Mouse (Mus musculus) CH12.LX (cell line): ENCODE measurements around the gene Gm20388. TPM values are rescaled to one million over a fixed set of nuclear protein-coding genes. Genes with fewer than 3 reads are reported as not detected.

ENCODE experiments used
- DNase-seq: peaks from one replicate; pipeline ENCODE4 v3.0.0-alpha.2; 2013; ENCODE audit errors: extremely low read depth
- H3K27ac ChIP-seq: 2 replicates; pipeline ENCODE4 v1.5.1; 2012; ENCODE audit warnings: low read depth, mild to moderate bottlenecking, control low read depth, moderate library complexity; ENCODE audit not compliant: insufficient read depth
- H3K27me3 ChIP-seq: replicated peaks from 2 replicates; pipeline ENCODE3; 2012; ENCODE audit warnings: inconsistent platforms
- H3K36me3 ChIP-seq, 2 experiments: replicated peaks in 1 of 2; 2 replicates each; pipeline versions ENCODE3 to v1.6.1; 2012; ENCODE audit warnings: inconsistent platforms in 1 of 2, low read length in 1 of 2, mild to moderate bottlenecking in 1 of 2, mixed read lengths in 1 of 2, moderate library complexity in 1 of 2; ENCODE audit not compliant: control insufficient read depth in 1 of 2, insufficient read depth in 1 of 2
- H3K4me1 ChIP-seq, 2 experiments: 2 replicates each; pipeline ENCODE4 v1.6.1; 2012; ENCODE audit warnings: inconsistent platforms in 1 of 2, moderate library complexity in 1 of 2; ENCODE audit not compliant: insufficient read depth in 2 of 2, control insufficient read depth in 1 of 2
- H3K4me2 ChIP-seq: 2 replicates; pipeline ENCODE4 v1.6.1; 2012; ENCODE audit warnings: low read depth, mild to moderate bottlenecking, control low read depth; ENCODE audit not compliant: poor library complexity, insufficient read depth, severe bottlenecking
- H3K4me3 ChIP-seq, 3 experiments: fragments of 150-350 bp in 1 of 3; sonication (generic) in 1 of 3; replicated peaks in 1 of 3; 2 replicates each; pipeline versions ENCODE3 to v1.5.1; 2011 to 2012; ENCODE audit warnings: low read depth in 2 of 3, low read length in 2 of 3, mild to moderate bottlenecking in 2 of 3, moderate library complexity in 2 of 3, control low read depth in 1 of 3, improper control_type of control experiment in 1 of 3, inconsistent platforms in 1 of 3, mixed read lengths in 1 of 3; ENCODE audit not compliant: poor library complexity in 1 of 3
- H3K79me2 ChIP-seq: replicated peaks from 2 replicates; pipeline ENCODE4 v1.6.1; 2012; ENCODE audit warnings: mild to moderate bottlenecking, moderate library complexity; ENCODE audit not compliant: control insufficient read depth, poor library complexity, insufficient read depth, severe bottlenecking; ENCODE audit errors: extremely low read depth
- H3K9ac ChIP-seq: 2 replicates; pipeline ENCODE4 v1.6.1; 2012; ENCODE audit warnings: low read depth, mild to moderate bottlenecking, control low read depth, moderate library complexity; ENCODE audit not compliant: insufficient read depth
- H3K9me3 ChIP-seq: replicated peaks from 2 replicates; pipeline ENCODE3; 2012; ENCODE audit warnings: low read length, inconsistent platforms, mixed read lengths
- BHLHE40 ChIP-seq: IDR thresholded peaks from 2 replicates; pipeline ENCODE4 v1.6.1; 2011; ENCODE audit warnings: mild to moderate bottlenecking, low read depth, low read length, improper control_type of control experiment
- CHD1 ChIP-seq: IDR thresholded peaks from 2 replicates; pipeline ENCODE4 v1.6.1; 2012; ENCODE audit warnings: low read depth, low read length, improper control_type of control experiment, inconsistent platforms
- CTCF ChIP-seq, 2 experiments: IDR thresholded peaks in 1 of 2; conservative IDR thresholded peaks in 1 of 2; 2 replicates each; pipeline ENCODE4 v1.5.1; 2011 to 2012; ENCODE audit warnings: low read depth in 2 of 2, low read length in 2 of 2, improper control_type of control experiment in 1 of 2, inconsistent platforms in 1 of 2, mild to moderate bottlenecking in 1 of 2, moderate library complexity in 1 of 2
- EP300 ChIP-seq: IDR thresholded peaks from 2 replicates; pipeline ENCODE4 v1.6.1; 2011; ENCODE audit warnings: low read length, improper control_type of control experiment
- ETS1 ChIP-seq: conservative IDR thresholded peaks from 2 replicates; pipeline ENCODE4 v1.6.1; 2012; ENCODE audit warnings: low read depth, mild to moderate bottlenecking, inconsistent platforms, low read length, improper control_type of control experiment, moderate library complexity
- GABPA ChIP-seq: IDR thresholded peaks from 2 replicates; pipeline ENCODE4 v1.6.1; 2012; ENCODE audit warnings: low read depth, low read length, improper control_type of control experiment, inconsistent platforms; ENCODE audit not compliant: insufficient replicate concordance
- JUND ChIP-seq: conservative IDR thresholded peaks from 2 replicates; pipeline ENCODE4 v1.6.1; 2011; ENCODE audit warnings: low read depth, low read length, improper control_type of control experiment
- KAT2A ChIP-seq: IDR thresholded peaks from 2 replicates; pipeline ENCODE4 v1.6.1; 2012; ENCODE audit warnings: low read length, improper control_type of control experiment, inconsistent platforms; ENCODE audit not compliant: insufficient replicate concordance
- MXI1 ChIP-seq: IDR thresholded peaks from 2 replicates; pipeline ENCODE4 v1.6.1; 2011; ENCODE audit warnings: mild to moderate bottlenecking, low read depth, low read length, improper control_type of control experiment
- MYC ChIP-seq: IDR thresholded peaks from 2 replicates; pipeline ENCODE4 v1.6.1; 2011; ENCODE audit warnings: low read depth, mild to moderate bottlenecking, improper control_type of control experiment, low read length
- NELFE ChIP-seq: IDR thresholded peaks from 2 replicates; pipeline ENCODE4 v1.6.1; 2011; ENCODE audit warnings: low read depth, low read length, improper control_type of control experiment
- PAX5 ChIP-seq: IDR thresholded peaks from 2 replicates; pipeline ENCODE4 v1.6.1; 2012; ENCODE audit warnings: low read length, inconsistent platforms, mixed read lengths
- SIN3A ChIP-seq: IDR thresholded peaks from 2 replicates; pipeline ENCODE4 v1.6.1; 2012; ENCODE audit warnings: low read length, improper control_type of control experiment, inconsistent platforms
- TBP ChIP-seq: conservative IDR thresholded peaks from 2 replicates; pipeline ENCODE4 v1.6.1; 2011; ENCODE audit warnings: low read depth, low read length, improper control_type of control experiment
- TCF12 ChIP-seq: IDR thresholded peaks from 2 replicates; pipeline ENCODE4 v1.6.1; 2014; ENCODE audit warnings: low read depth, mild to moderate bottlenecking, inconsistent platforms, low read length, improper control_type of control experiment
- UBTF ChIP-seq: IDR thresholded peaks from 2 replicates; pipeline ENCODE4 v1.6.1; 2012; ENCODE audit warnings: low read depth, mild to moderate bottlenecking, inconsistent platforms, low read length, improper control_type of control experiment, moderate library complexity
- USF2 ChIP-seq: conservative IDR thresholded peaks from 2 replicates; pipeline ENCODE4 v1.6.1; 2011; ENCODE audit warnings: low read depth, low read length, improper control_type of control experiment
- ZNF384 ChIP-seq: IDR thresholded peaks from 2 replicates; pipeline ENCODE4 v1.6.1; 2012; ENCODE audit warnings: low read depth, low read length, improper control_type of control experiment, inconsistent platforms
- dilution Hi-C: fragments of 300-500 bp; cut with MboI; formaldehyde crosslinking; loops from 2 replicates; pipeline ENCODE4 v1.14.3; 2020; ENCODE audit warnings: low sequenced_read_pairs; ENCODE audit not compliant: extremely low pct_unique_long_range_greater_than_20kb, extremely low pct_ligation_motif_present
- in situ Hi-C: fragments of 300-500 bp; cut with MboI; formaldehyde crosslinking; loops from 3 replicates; pipeline ENCODE4 v1.14.3; 2019; ENCODE audit warnings: low sequenced_read_pairs, low pct_ligation_motif_present, low pct_unique_long_range_greater_than_20kb, mixed read lengths
- polyA plus RNA-seq: library from polyadenylated mRNA; unstranded; fragments of >175 nt; gene quantifications from 2 replicates; pipeline ENCODE4 v1.2.1, GENCODE M21; 2012; ENCODE audit warnings: low read depth; ENCODE audit not compliant: insufficient read length
- total RNA-seq, 2 experiments: library from RNA; depleted of rRNA; stranded (reverse); fragments of 300-350 nt in 1 of 2; fragments of >200 nt in 1 of 2; gene quantifications; 2 replicates each; pipeline ENCODE4 v1.2.3; 2012 to 2014

Gm20388 gene
- total and polyA plus RNA-seq, 3 experiments = 14.8 to 26.3 (median 22.2) TPM

- dilution Hi-C loops (no loop called here), in situ Hi-C loops (no loop called here)
- H3K27me3 ChIP-seq = peaks cover 34% of the 10 kb centered on the region
- peaks cover 5 to 35% of the 10 kb centered on the region in 2 experiments for H3K4me1 ChIP-seq
- H3K4me2 ChIP-seq = no peak overlapping the region
- no peak overlapping the region for H3K27ac ChIP-seq
- H3K79me2 ChIP-seq = no peaks in the 10 kb centered on the region
- no peak for DNase-seq
- no peak overlapping the region for H3K9ac ChIP-seq
- no peaks in the 10 kb centered on the region for H3K9me3 ChIP-seq
- no peak overlapping the region for H3K4me3 ChIP-seq
- H3K36me3 ChIP-seq = no peaks in the 10 kb centered on the region
- TF ChIP-seq SIN3A (no peak), GABPA (no peak), EP300 (no peak), TCF12 (no peak), BHLHE40 (no peak), CHD1 (no peak)
Observed at GRCm38 (mm10) chr8:120414216-120414615, 503.6 kb downstream of the Gm20388 start.

DNA sequence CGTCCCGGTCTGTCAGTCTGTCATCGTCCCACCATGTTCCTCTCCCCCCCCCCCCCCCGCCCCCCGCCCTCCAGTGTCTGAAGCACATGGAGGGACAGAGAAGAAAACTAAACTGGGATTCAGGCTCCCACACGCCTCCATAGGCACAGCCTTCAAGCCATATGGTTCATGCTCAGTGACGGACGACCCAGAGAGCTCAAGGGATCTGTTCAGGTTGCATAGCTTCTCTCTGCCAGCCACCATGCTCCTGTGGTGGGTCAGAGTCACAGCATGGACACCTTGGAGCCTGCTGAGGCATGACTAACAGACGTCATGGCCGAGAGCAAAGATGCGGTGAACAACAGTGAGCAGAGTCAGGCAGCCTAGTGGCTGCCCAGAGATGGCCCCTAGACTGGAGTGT is 504.8 kb downstream of the Gm20388 start:
- in situ Hi-C loops = no loop called here
- H3K4me2 ChIP-seq = no peak overlapping the region
- H3K27me3 ChIP-seq = peaks cover 28% of the 10 kb centered on the region
- no peak for TF ChIP-seq USF2
- TF ChIP-seq ETS1 = no peak
- TF ChIP-seq CTCF (conservative IDR thresholded peaks at IDR 0.05 in 1 of 2, IDR thresholded peaks at IDR 0.05 in 1 of 2; ENCODE audit: low read depth in 2 of 2, low read length in 2 of 2) = no peak
- TF ChIP-seq PAX5 = no peak
- no peak for TF ChIP-seq CHD1
- no peak for TF ChIP-seq TBP
- no peak for TF ChIP-seq NELFE
- no peak for TF ChIP-seq MYC
- TF ChIP-seq UBTF = no peak
- TF ChIP-seq KAT2A = no peak
- no peak for TF ChIP-seq ZNF384
- no peak for TF ChIP-seq MXI1
- no peak for TF ChIP-seq JUND
- TF ChIP-seq, all 38 proteins: peak for 0
- Histone ChIP-seq H3K79me2 (no peaks in the 10 kb centered on the region), H3K36me3 (no peaks in the 10 kb centered on the region), H3K4me1 (peaks cover 3 to 35% of the 10 kb centered on the region in 2 experiments), H3K4me3 (no peak overlapping the region), H3K27ac (no peak overlapping the region), H3K9me3 (no peaks in the 10 kb centered on the region), H3K9ac (no peak overlapping the region)
- DNase-seq = no peak
- dilution Hi-C loops = no loop called here
